Mouse (Mus musculus) testis, adult 2 months (tissue): ENCODE results near the gene Acad12.

ENCODE experiments used
- CTCF ChIP-seq: fragments of 200-500 bp; IDR thresholded peaks from 2 replicates; pipeline ENCODE4 v1.5.1; 2012; ENCODE audit warnings: low read depth, mild to moderate bottlenecking, inconsistent platforms, low read length, moderate library complexity; ENCODE audit not compliant: control insufficient read depth, insufficient read depth, insufficient replicate concordance
- POLR2A ChIP-seq: fragments of 200-500 bp; IDR thresholded peaks from 2 replicates; pipeline ENCODE4 v1.6.1; 2012; ENCODE audit warnings: low read depth, mild to moderate bottlenecking, inconsistent platforms, low read length, moderate library complexity; ENCODE audit not compliant: control insufficient read depth

- TF ChIP-seq CTCF (no peak), POLR2A (no peak)
Measured at GRCm38 (mm10) chr5:121570787-121571186, 48.0 kb downstream of the Acad12 start.
